Mouse (Mus musculus) hindlimb bud, embryonic 11.5 days (tissue): ENCODE results near the gene Chuk.

Experiments used
- DNase-seq: peaks from one replicate; pipeline ENCODE4 v3.0.0-alpha.2; 2012; ENCODE audit warnings: low read depth, low spot score; ENCODE audit errors: extremely low spot score

Chuk gene

GRCm38 (mm10) chr19:44045847-44046246 lies 61.4 kb downstream of the Chuk start:
- DNase-seq = no peak

GRCm38 (mm10) chr19:44042121-44042520 lies 65.2 kb downstream of the Chuk start:
- no peak for DNase-seq

- DNase-seq = no peak
Observed at GRCm38 (mm10) chr19:44033396-44033795, 73.9 kb downstream of the Chuk start.

- no peak for DNase-seq
Observed at GRCm38 (mm10) chr19:44032046-44032744, 75.1 kb downstream of the Chuk start.

GRCm38 (mm10) chr19:44030024-44030423 lies 77.3 kb downstream of the Chuk start:
- DNase-seq = no peak

GRCm38 (mm10) chr19:44028972-44029371 lies 78.3 kb downstream of the Chuk start, which contains the start of gene Cyp2c23:
Cyp2c23 (minus strand) TSS chr19:44029208.
- DNase-seq = no peak

GRCm38 (mm10) chr19:44026956-44027530 lies 80.2 kb downstream of the Chuk start:
- DNase-seq = no peak

- DNase-seq = no peak
Observed at GRCm38 (mm10) chr19:44024921-44025585, 82.2 kb downstream of the Chuk start.
